Mouse (Mus musculus): ENCODE data around the gene Sgsm3. TPM values are rescaled to one million over a fixed set of nuclear protein-coding genes. Genes with fewer than 3 reads are reported as not detected.

Gene Sgsm3
- polyA plus RNA-seq, 1 experiment, result 0.52 TPM

GRCm38 (mm10) chr15:81015068-81015744 lies 37.6 kb downstream of the Sgsm3 start:
- Histone ChIP-seq H3K4me1 (ENCODE audit: control insufficient read depth) (no peaks in the 10 kb centered on the region; the same call in 1 of the 2 replicates), H3K4me3 (replicated peaks) (no peak overlapping the region), H3K36me3 (ENCODE audit: control insufficient read depth) (peaks cover 68% of the 10 kb centered on the region), H3K9me3 (ENCODE audit: control insufficient read depth, low read length) (no peaks in the 10 kb centered on the region), H3K27me3 (ENCODE audit: control insufficient read depth) (no peaks in the 10 kb centered on the region)
- TF ChIP-seq GATA1 (IDR thresholded peaks at IDR 0.05; ENCODE audit: low read length) (no peak), TAL1 (IDR thresholded peaks at IDR 0.05; ENCODE audit: low read length) (no peak)

GRCm38 (mm10) chr15:81016488-81016887 lies 38.9 kb downstream of the Sgsm3 start:
- H3K27me3 ChIP-seq (ENCODE audit: control insufficient read depth), result no peaks in the 10 kb centered on the region
- no peak overlapping the region for H3K4me3 ChIP-seq (replicated peaks)
- H3K9me3 ChIP-seq (ENCODE audit: control insufficient read depth, low read length), result no peaks in the 10 kb centered on the region
- peaks cover 5% of the 10 kb centered on the region for H3K4me1 ChIP-seq (ENCODE audit: control insufficient read depth)
- H3K36me3 ChIP-seq (ENCODE audit: control insufficient read depth), result peaks cover 56% of the 10 kb centered on the region
- TF ChIP-seq TAL1 (IDR thresholded peaks at IDR 0.05; ENCODE audit: low read length) (no peak), GATA1 (IDR thresholded peaks at IDR 0.05; ENCODE audit: low read length) (no peak)

GRCm38 (mm10) chr15:81017308-81017707 lies 39.7 kb downstream of the Sgsm3 start:
- H3K27me3 ChIP-seq (ENCODE audit: control insufficient read depth), result no peaks in the 10 kb centered on the region
- no peaks in the 10 kb centered on the region for H3K9me3 ChIP-seq (ENCODE audit: control insufficient read depth, low read length)
- H3K4me3 ChIP-seq (replicated peaks), result no peak overlapping the region
- peaks cover 50% of the 10 kb centered on the region for H3K36me3 ChIP-seq (ENCODE audit: control insufficient read depth)
- H3K4me1 ChIP-seq (ENCODE audit: control insufficient read depth), result peaks cover 9% of the 10 kb centered on the region
- TF ChIP-seq TAL1 (IDR thresholded peaks at IDR 0.05; ENCODE audit: low read length) (no peak), GATA1 (IDR thresholded peaks at IDR 0.05; ENCODE audit: low read length) (no peak)

GRCm38 (mm10) chr15:81021377-81021776 lies 43.8 kb downstream of the Sgsm3 start:
- no peaks in the 10 kb centered on the region for H3K27me3 ChIP-seq (ENCODE audit: control insufficient read depth)
- no peak overlapping the region for H3K4me3 ChIP-seq (replicated peaks)
- H3K9me3 ChIP-seq (ENCODE audit: control insufficient read depth, low read length), result no peaks in the 10 kb centered on the region
- TF ChIP-seq GATA1 (IDR thresholded peaks at IDR 0.05; ENCODE audit: low read length), result no peak
- no peak for TF ChIP-seq TAL1 (IDR thresholded peaks at IDR 0.05; ENCODE audit: low read length)
- peaks cover 13% of the 10 kb centered on the region for H3K4me1 ChIP-seq (ENCODE audit: control insufficient read depth)
- peaks cover 21% of the 10 kb centered on the region for H3K36me3 ChIP-seq (ENCODE audit: control insufficient read depth)

- H3K4me1 ChIP-seq (ENCODE audit: control insufficient read depth), result peaks cover 22% of the 10 kb centered on the region
- H3K36me3 ChIP-seq (ENCODE audit: control insufficient read depth), result peaks cover 10% of the 10 kb centered on the region
- H3K4me3 ChIP-seq (replicated peaks), result no peak overlapping the region
- no peaks in the 10 kb centered on the region for H3K9me3 ChIP-seq (ENCODE audit: control insufficient read depth, low read length)
- no peaks in the 10 kb centered on the region for H3K27me3 ChIP-seq (ENCODE audit: control insufficient read depth)
- TF ChIP-seq TAL1 (IDR thresholded peaks at IDR 0.05; ENCODE audit: low read length) (no peak), GATA1 (IDR thresholded peaks at IDR 0.05; ENCODE audit: low read length) (no peak)
These were observed 44.9 kb downstream of the Sgsm3 start for GRCm38 (mm10) chr15:81022437-81022836.

- Histone ChIP-seq H3K9me3 (ENCODE audit: control insufficient read depth, low read length) (no peaks in the 10 kb centered on the region), H3K27me3 (ENCODE audit: control insufficient read depth) (no peaks in the 10 kb centered on the region), H3K36me3 (ENCODE audit: control insufficient read depth) (peaks cover 4% of the 10 kb centered on the region), H3K4me1 (ENCODE audit: control insufficient read depth) (peaks cover 29% of the 10 kb centered on the region), H3K4me3 (replicated peaks) (no peak overlapping the region)
- TF ChIP-seq GATA1 (IDR thresholded peaks at IDR 0.05; ENCODE audit: low read length) (no peak), TAL1 (IDR thresholded peaks at IDR 0.05; ENCODE audit: low read length) (no peak)
These were observed 46.3 kb downstream of the Sgsm3 start for GRCm38 (mm10) chr15:81023842-81024241.

GRCm38 (mm10) chr15:81026901-81027300 lies 49.3 kb downstream of the Sgsm3 start:
- Histone ChIP-seq H3K4me3 (replicated peaks) (no peak overlapping the region), H3K27me3 (ENCODE audit: control insufficient read depth) (no peaks in the 10 kb centered on the region), H3K36me3 (ENCODE audit: control insufficient read depth) (no peaks in the 10 kb centered on the region), H3K4me1 (ENCODE audit: control insufficient read depth) (peaks cover 20% of the 10 kb centered on the region), H3K9me3 (ENCODE audit: control insufficient read depth, low read length) (no peaks in the 10 kb centered on the region)
- no peak for TF ChIP-seq TAL1 (IDR thresholded peaks at IDR 0.05; ENCODE audit: low read length)
- TF ChIP-seq GATA1 (IDR thresholded peaks at IDR 0.05; ENCODE audit: low read length), result no peak

- Histone ChIP-seq H3K9me3 (ENCODE audit: control insufficient read depth, low read length) (no peaks in the 10 kb centered on the region), H3K27me3 (ENCODE audit: control insufficient read depth) (no peaks in the 10 kb centered on the region), H3K4me3 (replicated peaks) (peak overlapping the region; percentile 9), H3K36me3 (ENCODE audit: control insufficient read depth) (no peaks in the 10 kb centered on the region), H3K4me1 (ENCODE audit: control insufficient read depth) (peaks cover 20% of the 10 kb centered on the region)
- TF ChIP-seq TAL1 (IDR thresholded peaks at IDR 0.05; ENCODE audit: low read length), result no peak
- no peak for TF ChIP-seq GATA1 (IDR thresholded peaks at IDR 0.05; ENCODE audit: low read length)
These were observed 50.0 kb downstream of the Sgsm3 start for GRCm38 (mm10) chr15:81027378-81028173.

GRCm38 (mm10) chr15:81030891-81031425 lies 53.4 kb downstream of the Sgsm3 start:
- TF ChIP-seq TAL1 (IDR thresholded peaks at IDR 0.05; ENCODE audit: low read length), result no peak
- Histone ChIP-seq H3K4me1 (ENCODE audit: control insufficient read depth) (peaks cover 19% of the 10 kb centered on the region), H3K36me3 (ENCODE audit: control insufficient read depth) (no peaks in the 10 kb centered on the region), H3K9me3 (ENCODE audit: control insufficient read depth, low read length) (no peaks in the 10 kb centered on the region), H3K4me3 (replicated peaks) (no peak overlapping the region), H3K27me3 (ENCODE audit: control insufficient read depth) (no peaks in the 10 kb centered on the region)
